Mouse (Mus musculus) megakaryocyte, embryonic 14.5 days (primary cell): Measurements from ENCODE around the gene Diablo.

ENCODE experiments used
- FLI1 ChIP-seq: IDR thresholded peaks from 2 replicates; pipeline ENCODE4 v1.6.1; 2012; ENCODE audit warnings: low read length, inconsistent platforms, mixed read lengths
- GATA1 ChIP-seq: IDR thresholded peaks from 3 replicates; pipeline ENCODE4 v1.6.1; 2012; ENCODE audit warnings: mixed read lengths, low read length, inconsistent platforms, borderline replicate concordance

- TF ChIP-seq GATA1: no peak
- TF ChIP-seq FLI1: no peak
Measured at GRCm38 (mm10) chr5:123556451-123556850, 32.5 kb upstream of the Diablo start.
